Mouse (Mus musculus) forebrain, embryonic 13.5 days (tissue): ENCODE results near the gene Nfkbie. TPM values are rescaled to one million over a fixed set of nuclear protein-coding genes. Genes with fewer than 3 reads are reported as not detected.

Experiments used
- ATAC-seq: fragments of 200-750 bp; cut with Nextera tagmentation; 2 replicates; pipeline ENCODE4 v1.8.0; 2017
- H3K27ac ChIP-seq: fragments of 300-500 bp; sonication (generic); 2 replicates; pipeline ENCODE4 v1.5.1; 2015; ENCODE audit warnings: inconsistent platforms, mild to moderate bottlenecking, moderate library complexity
- H3K27me3 ChIP-seq: fragments of 300-500 bp; sonication (generic); 2 replicates; pipeline ENCODE4 v1.6.1; 2015; ENCODE audit warnings: mild to moderate bottlenecking, inconsistent platforms
- H3K36me3 ChIP-seq: fragments of 300-500 bp; sonication (generic); 2 replicates; pipeline ENCODE4 v1.6.1; 2015; ENCODE audit warnings: mild to moderate bottlenecking, inconsistent platforms; ENCODE audit not compliant: poor library complexity, severe bottlenecking
- H3K4me1 ChIP-seq: fragments of 300-500 bp; sonication (generic); 2 replicates; pipeline ENCODE4 v1.6.1; 2015; ENCODE audit warnings: inconsistent platforms
- H3K4me2 ChIP-seq: fragments of 300-500 bp; sonication (generic); 2 replicates; pipeline ENCODE4 v1.6.1; 2015; ENCODE audit warnings: inconsistent platforms, mild to moderate bottlenecking, moderate library complexity
- H3K4me3 ChIP-seq: fragments of 300-500 bp; sonication (generic); 2 replicates; pipeline ENCODE4 v1.5.1; 2015; ENCODE audit warnings: mild to moderate bottlenecking, inconsistent platforms
- H3K9ac ChIP-seq: fragments of 300-500 bp; sonication (generic); 2 replicates; pipeline ENCODE4 v1.6.1; 2015; ENCODE audit warnings: mild to moderate bottlenecking, inconsistent platforms
- H3K9me3 ChIP-seq: fragments of 300-500 bp; sonication (generic); replicated peaks from 2 replicates; pipeline ENCODE4 v1.6.1; 2016; ENCODE audit warnings: inconsistent platforms
- WGBS: fragments of 180-500 bp; shearing (Covaris S2); methylation state at CpG from one replicate; pipeline ENCODE4 v1.1.7; 2015; 5-methylcytosine and 5-hydroxymethylcytosine counted together
- polyA plus RNA-seq: library from polyadenylated mRNA; unstranded; fragments of >200 nt; fragmentation: Nextera tagmentation; extraction: Ambion mirVana; gene quantifications from 2 replicates; pipeline ENCODE4 v1.2.1, GENCODE M21; 2015

Gene Nfkbie
- 5.1 TPM in 2 replicates for polyA plus RNA-seq

DNA sequence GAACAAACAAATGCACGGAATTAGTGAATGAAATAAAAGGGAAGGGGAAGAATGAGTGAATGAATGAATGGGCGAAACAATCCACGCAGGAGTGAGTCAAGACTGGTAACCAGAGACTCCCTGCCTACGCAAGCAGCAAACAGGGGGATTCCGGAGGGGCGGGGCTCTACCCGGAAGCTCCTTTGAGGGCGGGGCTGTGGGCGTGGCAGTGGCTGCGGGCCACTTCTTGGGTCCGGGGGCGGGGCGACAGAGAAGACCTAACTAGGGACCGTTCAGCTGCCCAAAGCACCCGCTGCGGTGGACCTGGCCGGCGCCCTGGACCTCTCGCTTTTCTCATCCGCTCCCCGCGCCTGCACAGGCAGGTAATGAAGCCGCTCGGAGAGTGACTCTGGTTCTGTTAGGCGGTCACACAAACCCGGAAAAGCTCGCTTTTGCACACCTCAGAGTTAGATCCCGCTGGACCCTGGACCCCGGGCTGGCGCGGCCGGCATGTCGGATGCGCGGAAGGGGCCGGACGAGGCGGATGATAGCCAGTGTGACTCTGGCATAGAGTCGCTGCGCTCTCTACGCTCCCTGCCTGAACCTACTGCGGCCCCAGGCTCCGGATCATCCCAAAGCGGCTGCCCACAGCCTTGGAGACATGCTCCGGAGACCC lies at the start of gene Nfkbie:
Nfkbie (plus strand) TSS at position 252 of the 655 bp plus-strand sequence.
- H3K27ac ChIP-seq, result no peak within 1 kb of the TSS
- under 1% methylated on average over 44 of the region's 45 CpGs for WGBS

DNA sequence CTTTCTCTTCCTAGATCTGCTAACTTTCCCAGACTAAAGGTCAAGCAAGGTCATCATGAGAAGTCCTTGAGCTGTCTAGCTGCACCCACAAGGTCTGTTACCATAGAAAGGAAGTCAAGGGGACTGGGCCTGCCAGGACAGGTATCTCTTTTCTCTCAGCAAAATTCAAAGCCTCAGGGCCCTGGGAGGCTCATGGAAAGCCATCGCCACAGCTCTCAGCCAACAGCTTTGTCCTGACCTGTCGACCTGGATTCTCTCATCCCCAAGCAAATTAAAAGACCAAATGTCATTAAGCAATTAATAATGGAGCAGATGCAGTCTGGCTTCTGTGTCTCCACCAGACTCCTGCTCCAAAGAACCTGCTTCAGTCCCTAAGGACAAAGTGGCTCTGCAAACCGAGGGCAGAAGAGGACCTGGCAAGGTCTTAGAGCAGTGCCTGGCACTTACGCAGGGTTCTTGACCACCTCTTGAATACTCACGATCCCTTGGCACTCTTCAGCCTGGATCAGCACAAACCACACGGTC lies 49.5 kb upstream of the Nfkbie start:
- peaks cover 14% of the 10 kb centered on the region for H3K4me1 ChIP-seq
- H3K4me2 ChIP-seq, result no peak overlapping the region
- H3K27ac ChIP-seq, result no peak overlapping the region
- no peaks in the 10 kb centered on the region for H3K9me3 ChIP-seq
- H3K27me3 ChIP-seq, result no peaks in the 10 kb centered on the region
- 72% methylated on average over 6 of the region's 6 CpGs for WGBS
- 0 out of 2 replicates have a peak overlapping the region, but pooled peaks have one; percentile 64 for H3K4me3 ChIP-seq
- peaks cover 22% of the 10 kb centered on the region for H3K36me3 ChIP-seq
- 0 out of 2 replicates have a peak overlapping the region, but pooled peaks have one; percentile 74 for H3K9ac ChIP-seq
- ATAC-seq, result peak; percentile 6; the same call in 1 of the 2 replicates

More for the DNA sequence above, at the start of gene Nfkbie:
- peak within 1 kb of the TSS; percentile 71 for H3K4me3 ChIP-seq
- peak within 1 kb of the TSS; percentile 75 for H3K9ac ChIP-seq
- no peaks in the 10 kb centered on the region for H3K9me3 ChIP-seq
- no peaks in the 10 kb centered on the region for H3K36me3 ChIP-seq
- peak within 1 kb of the TSS; percentile 86 for H3K4me2 ChIP-seq
- peak; percentile 75 for ATAC-seq
- peaks cover 28% of the 10 kb centered on the region for H3K4me1 ChIP-seq
- peaks cover 19% of the 10 kb centered on the region for H3K27me3 ChIP-seq

DNA sequence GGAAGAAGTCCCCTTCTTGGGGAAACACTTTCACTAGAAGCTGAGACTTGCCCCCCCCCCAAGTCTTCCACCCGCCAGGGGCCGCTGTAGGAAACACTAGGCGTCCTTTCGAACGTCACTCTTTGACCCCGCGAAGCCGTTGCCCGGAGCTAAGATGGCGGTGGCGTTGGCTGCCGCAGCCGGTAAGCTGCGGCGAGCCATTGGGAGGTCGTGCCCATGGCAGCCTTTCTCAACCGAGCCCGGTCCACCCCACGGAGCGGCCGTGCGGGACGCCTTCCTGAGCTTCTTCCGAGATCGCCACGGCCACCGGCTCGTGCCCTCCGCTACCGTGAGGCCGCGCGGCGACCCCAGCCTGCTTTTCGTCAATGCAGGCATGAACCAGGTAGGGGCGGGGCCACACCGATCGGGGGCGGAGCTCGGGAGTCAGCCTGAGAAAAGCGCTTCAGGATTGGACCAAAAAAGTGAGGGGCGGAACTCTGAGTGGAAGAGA lies 48.8 kb upstream of the Nfkbie start, which contains the start of gene Aars2:
Aars2 (plus strand) TSS at position 142 of the 490 bp plus-strand sequence.
- Histone ChIP-seq H3K27ac (peak within 1 kb of the TSS; percentile 71; the same call in 1 of the 2 replicates), H3K4me1 (peaks cover 14% of the 10 kb centered on the region), H3K4me2 (peak within 1 kb of the TSS; percentile 46), H3K27me3 (no peaks in the 10 kb centered on the region), H3K4me3 (peak within 1 kb of the TSS; percentile 64), H3K9me3 (no peaks in the 10 kb centered on the region), H3K9ac (peak within 1 kb of the TSS; percentile 74), H3K36me3 (peaks cover 25% of the 10 kb centered on the region)
- WGBS, result under 1% methylated on average over 42 of the region's 42 CpGs
- peak; percentile 96 for ATAC-seq

DNA sequence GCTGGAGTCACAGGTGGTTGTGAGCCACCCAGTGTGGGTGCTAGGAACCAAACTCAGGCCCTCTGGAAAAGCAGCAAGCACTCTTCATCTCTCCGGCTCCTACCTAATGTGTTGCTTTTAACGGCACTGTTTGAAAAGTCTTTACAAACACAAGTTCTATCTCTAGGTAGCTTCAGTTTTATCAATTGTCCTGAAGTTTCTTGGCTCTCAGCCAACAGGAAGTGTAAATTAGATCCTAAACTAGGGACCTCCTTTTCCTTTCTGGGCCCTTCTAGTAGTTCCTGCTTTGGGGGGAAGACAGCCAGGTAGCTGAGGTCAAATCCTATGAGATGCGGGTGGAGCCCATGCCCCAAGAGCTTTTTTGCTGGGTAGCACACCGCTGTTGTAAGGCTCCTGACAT lies 44.6 kb upstream of the Nfkbie start:
- peaks cover 35% of the 10 kb centered on the region for H3K36me3 ChIP-seq
- H3K4me3 ChIP-seq, result no peak overlapping the region
- H3K27ac ChIP-seq, result no peak overlapping the region
- no peak for ATAC-seq
- peaks cover 14% of the 10 kb centered on the region for H3K4me1 ChIP-seq
- 94% methylated on average over 4 of the region's 4 CpGs for WGBS
- H3K9ac ChIP-seq, result no peak overlapping the region
- H3K9me3 ChIP-seq, result no peaks in the 10 kb centered on the region
- no peak overlapping the region for H3K4me2 ChIP-seq
- no peaks in the 10 kb centered on the region for H3K27me3 ChIP-seq

DNA sequence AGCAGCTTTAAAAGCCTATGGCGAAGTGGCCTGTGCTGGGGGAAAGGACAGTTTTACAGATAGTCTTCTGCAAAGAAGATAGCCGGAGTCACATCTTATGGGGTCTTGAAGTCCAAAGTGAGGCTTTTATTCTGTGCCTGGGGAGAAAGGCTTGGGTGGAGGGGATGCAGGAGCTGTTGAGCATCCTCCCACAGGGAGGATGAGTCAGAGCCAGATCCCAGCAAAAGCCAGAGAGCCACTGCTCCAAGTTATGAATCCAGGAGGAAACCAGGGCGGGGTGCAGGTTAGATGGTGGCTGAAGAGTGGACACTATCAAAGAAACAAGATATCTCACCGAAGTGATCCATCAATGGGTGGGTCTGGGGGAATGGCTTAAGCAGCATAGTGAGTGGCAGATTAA lies 43.7 kb upstream of the Nfkbie start:
- no peak overlapping the region for H3K4me2 ChIP-seq
- no peak overlapping the region for H3K4me3 ChIP-seq
- no peak for ATAC-seq
- H3K9me3 ChIP-seq, result no peaks in the 10 kb centered on the region
- no peaks in the 10 kb centered on the region for H3K27me3 ChIP-seq
- no peak overlapping the region for H3K9ac ChIP-seq
- 90% methylated on average over 4 of the region's 4 CpGs for WGBS
- no peak overlapping the region for H3K27ac ChIP-seq
- peaks cover 37% of the 10 kb centered on the region for H3K36me3 ChIP-seq
- H3K4me1 ChIP-seq, result peaks cover 10% of the 10 kb centered on the region; the same call in 1 of the 2 replicates

DNA sequence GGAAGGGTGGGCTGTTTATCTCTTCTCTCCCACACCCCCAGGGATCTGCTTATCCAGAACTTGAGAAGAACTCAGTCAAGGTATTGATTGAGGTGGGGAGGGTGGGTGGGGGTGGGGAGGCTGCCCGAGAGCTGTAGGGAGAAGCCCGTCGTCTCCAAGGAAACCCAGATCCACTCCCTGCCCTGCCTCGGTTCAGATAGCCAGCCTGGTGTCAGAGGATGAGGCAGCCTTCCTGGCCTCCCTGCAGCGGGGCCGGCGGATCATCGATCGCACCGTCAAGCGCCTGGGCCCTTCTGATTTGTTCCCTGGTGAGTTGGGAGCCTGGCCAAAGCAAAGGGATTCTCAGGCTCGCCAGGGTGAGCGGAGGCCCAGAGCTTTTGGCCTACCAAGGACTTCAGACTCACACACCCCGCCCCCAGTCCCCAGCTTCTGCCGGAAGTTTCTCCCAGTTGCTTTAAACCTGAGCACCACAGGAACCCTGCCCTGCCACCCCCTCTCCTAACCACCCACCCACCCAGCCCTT lies 40.2 kb upstream of the Nfkbie start:
- peaks cover 3% of the 10 kb centered on the region; the same call in 1 of the 2 replicates for H3K4me1 ChIP-seq
- H3K27me3 ChIP-seq, result no peaks in the 10 kb centered on the region
- ATAC-seq, result no peak
- no peak overlapping the region for H3K4me3 ChIP-seq
- H3K4me2 ChIP-seq, result no peak overlapping the region
- peaks cover 51% of the 10 kb centered on the region for H3K36me3 ChIP-seq
- H3K9me3 ChIP-seq, result no peaks in the 10 kb centered on the region
- H3K9ac ChIP-seq, result no peak overlapping the region
- H3K27ac ChIP-seq, result no peak overlapping the region
- WGBS, result 56% methylated on average over 15 of the region's 15 CpGs

DNA sequence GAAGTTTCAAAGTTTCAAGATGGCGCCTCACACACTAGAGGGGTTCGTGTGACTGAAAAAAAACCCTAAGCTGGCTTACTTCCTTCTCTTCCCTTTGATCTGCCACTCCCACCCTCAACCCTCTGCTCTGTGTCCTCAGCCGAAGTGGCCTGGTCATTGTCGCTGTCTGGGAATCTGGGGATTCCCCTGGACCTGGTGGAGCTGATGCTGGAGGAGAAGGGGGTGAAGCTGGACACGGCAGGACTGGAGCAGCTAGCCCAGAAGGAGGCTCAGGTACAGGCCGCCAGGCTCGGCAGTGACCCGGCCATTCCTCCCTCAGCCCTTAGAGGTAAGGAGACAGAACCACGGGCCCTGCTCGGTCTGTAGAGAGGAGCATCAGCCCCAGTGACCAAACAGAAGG lies 39.7 kb upstream of the Nfkbie start:
- WGBS, result 89% methylated on average over 10 of the region's 10 CpGs
- Histone ChIP-seq H3K27me3 (no peaks in the 10 kb centered on the region), H3K4me3 (no peak overlapping the region), H3K9me3 (no peaks in the 10 kb centered on the region), H3K4me2 (no peak overlapping the region), H3K36me3 (peaks cover 49% of the 10 kb centered on the region), H3K9ac (no peak overlapping the region), H3K27ac (no peak overlapping the region), H3K4me1 (peaks cover 3% of the 10 kb centered on the region; the same call in 1 of the 2 replicates)
- no peak for ATAC-seq

DNA sequence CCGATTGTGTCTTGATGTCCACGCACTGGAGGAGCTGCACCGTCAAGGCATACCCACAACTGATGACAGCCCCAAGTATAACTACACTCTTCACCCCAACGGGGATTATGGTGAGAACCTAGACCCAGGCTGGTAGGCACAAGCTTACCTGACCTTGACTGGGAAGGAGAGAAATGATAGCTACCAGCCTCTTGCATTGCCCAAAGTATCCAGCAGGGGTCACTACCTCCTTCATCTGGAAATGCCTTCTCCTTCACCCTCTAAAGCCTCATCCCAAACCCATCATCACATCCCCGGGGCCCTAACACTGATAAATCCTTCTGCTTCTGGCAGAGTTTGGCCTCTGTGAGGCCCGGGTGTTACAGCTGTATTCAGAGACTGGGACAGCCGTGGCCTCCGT lies 39.0 kb upstream of the Nfkbie start:
- 55% methylated on average over 8 of the region's 8 CpGs for WGBS
- peak; percentile 61 for ATAC-seq
- H3K4me2 ChIP-seq, result no peak overlapping the region
- H3K4me1 ChIP-seq, result peaks cover 3% of the 10 kb centered on the region; the same call in 1 of the 2 replicates
- no peak overlapping the region for H3K4me3 ChIP-seq
- H3K36me3 ChIP-seq, result peaks cover 44% of the 10 kb centered on the region
- H3K9me3 ChIP-seq, result no peaks in the 10 kb centered on the region
- no peak overlapping the region for H3K27ac ChIP-seq
- H3K27me3 ChIP-seq, result no peaks in the 10 kb centered on the region
- H3K9ac ChIP-seq, result 0 out of 2 replicates have a peak overlapping the region, but pooled peaks have one; percentile 16

DNA sequence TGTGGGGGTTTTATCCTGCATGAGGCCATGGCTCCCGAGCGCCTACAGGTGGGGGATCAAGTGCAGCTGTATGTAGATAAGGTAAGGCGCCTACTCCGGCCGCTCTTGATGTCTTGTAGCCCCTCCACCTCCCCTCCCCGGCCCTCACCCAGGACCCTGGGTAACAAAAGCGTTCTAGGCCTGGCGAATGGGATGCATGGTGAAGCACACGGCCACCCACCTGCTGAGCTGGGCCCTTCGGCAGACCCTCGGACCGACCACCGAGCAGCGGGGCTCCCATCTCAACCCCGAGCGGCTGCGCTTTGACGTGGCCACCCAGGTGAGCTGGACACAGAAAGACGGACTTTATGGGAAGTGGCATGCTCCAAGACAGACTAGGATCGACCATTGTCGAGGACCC lies 38.4 kb upstream of the Nfkbie start:
- no peak; the same call in 1 of the 2 replicates for ATAC-seq
- no peaks in the 10 kb centered on the region for H3K27me3 ChIP-seq
- H3K9ac ChIP-seq, result 0 out of 2 replicates have a peak overlapping the region, but pooled peaks have one; percentile 16
- H3K4me2 ChIP-seq, result no peak overlapping the region
- no peak overlapping the region for H3K4me3 ChIP-seq
- H3K36me3 ChIP-seq, result peaks cover 44% of the 10 kb centered on the region
- H3K27ac ChIP-seq, result no peak overlapping the region
- H3K9me3 ChIP-seq, result no peaks in the 10 kb centered on the region
- peaks cover 3% of the 10 kb centered on the region; the same call in 1 of the 2 replicates for H3K4me1 ChIP-seq
- WGBS, result 93% methylated on average over 21 of the region's 21 CpGs

DNA sequence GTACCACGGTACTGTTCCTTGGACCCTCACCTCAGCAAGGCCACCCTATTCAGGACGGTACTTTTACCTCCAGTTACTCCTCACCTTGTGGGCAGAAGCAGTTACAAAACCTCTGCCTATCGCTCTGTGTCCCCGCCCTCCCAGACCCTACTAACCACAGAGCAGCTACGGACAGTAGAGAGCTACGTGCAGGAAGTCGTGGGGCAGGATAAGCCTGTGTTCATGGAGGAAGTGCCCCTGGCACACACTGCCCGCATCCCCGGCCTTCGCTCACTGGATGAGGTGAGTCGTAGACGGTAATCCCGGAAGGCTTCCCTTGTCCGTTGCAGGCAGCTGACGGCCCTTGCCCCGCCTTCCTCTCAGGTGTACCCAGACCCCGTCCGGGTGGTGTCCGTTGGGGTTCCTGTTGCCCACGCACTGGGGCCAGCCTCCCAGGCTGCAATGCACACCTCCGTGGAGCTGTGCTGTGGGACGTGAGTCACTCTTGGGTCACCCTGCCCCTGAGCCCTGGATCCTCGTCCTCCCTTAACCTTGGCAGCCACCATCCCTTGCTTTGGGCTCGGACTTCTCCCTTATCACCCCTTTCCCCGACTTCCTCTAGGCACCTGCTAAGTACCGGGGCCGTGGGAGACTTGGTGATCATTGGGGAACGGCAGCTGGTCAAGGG lies 37.8 kb upstream of the Nfkbie start:
- ATAC-seq, result no peak
- Histone ChIP-seq H3K9me3 (no peaks in the 10 kb centered on the region), H3K36me3 (peaks cover 44% of the 10 kb centered on the region), H3K4me1 (peaks cover 7% of the 10 kb centered on the region), H3K4me3 (no peak overlapping the region), H3K27me3 (no peaks in the 10 kb centered on the region), H3K4me2 (no peak overlapping the region), H3K27ac (no peak overlapping the region), H3K9ac (no peak overlapping the region)
- WGBS, result 88% methylated on average over 28 of the region's 28 CpGs

DNA sequence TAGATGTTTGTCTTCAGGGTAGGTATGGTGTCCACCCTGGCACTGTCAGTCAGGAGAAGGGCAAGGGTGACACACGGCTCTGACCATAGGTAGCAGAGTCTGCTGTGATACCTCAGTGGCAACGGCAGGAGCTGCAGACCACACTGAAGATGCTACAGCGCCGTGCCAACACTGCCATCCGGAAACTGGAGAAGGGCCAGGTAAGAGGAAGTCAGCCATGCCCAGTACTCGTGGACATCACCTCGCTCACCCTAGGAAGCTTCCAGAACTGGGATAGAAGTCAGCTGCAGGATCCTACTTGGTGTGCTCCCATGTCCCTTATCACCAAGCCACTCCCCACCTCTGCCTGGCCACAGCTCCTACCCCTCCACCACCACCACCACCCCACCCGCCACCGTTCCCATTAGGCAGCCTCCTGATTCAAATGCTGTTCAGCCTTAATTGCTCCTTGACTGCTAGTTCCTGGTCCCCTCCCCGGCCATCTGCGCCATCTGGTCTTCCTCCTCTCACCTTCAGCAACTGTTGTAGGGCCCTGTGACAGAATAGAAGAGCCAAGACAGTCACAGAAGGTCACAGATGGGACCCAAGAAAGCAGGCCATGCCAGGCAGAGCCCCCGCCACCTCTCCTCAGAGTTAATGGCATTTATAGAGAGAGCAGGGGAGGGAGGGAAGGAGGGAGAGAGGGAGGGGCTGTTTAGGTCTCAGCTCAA lies 36.6 kb upstream of the Nfkbie start:
- H3K4me2 ChIP-seq, result no peak overlapping the region
- H3K27me3 ChIP-seq, result no peaks in the 10 kb centered on the region
- H3K4me3 ChIP-seq, result no peak overlapping the region
- no peak overlapping the region for H3K9ac ChIP-seq
- peak overlapping the region; percentile 35 for H3K27ac ChIP-seq
- 85% methylated on average over 12 of the region's 12 CpGs for WGBS
- H3K36me3 ChIP-seq, result peaks cover 44% of the 10 kb centered on the region
- H3K9me3 ChIP-seq, result no peaks in the 10 kb centered on the region
- ATAC-seq, result no peak
- peaks cover 15% of the 10 kb centered on the region for H3K4me1 ChIP-seq
